Mouse (Mus musculus) CH12.LX (cell line): ENCODE measurements around the gene Cnpy1. TPM values are rescaled to one million over a fixed set of nuclear protein-coding genes. Genes with fewer than 3 reads are reported as not detected.

ENCODE experiments used
- DNase-seq: peaks from one replicate; pipeline ENCODE4 v3.0.0-alpha.2; 2013; ENCODE audit errors: extremely low read depth
- H3K27ac ChIP-seq: 2 replicates; pipeline ENCODE4 v1.5.1; 2012; ENCODE audit warnings: low read depth, mild to moderate bottlenecking, control low read depth, moderate library complexity; ENCODE audit not compliant: insufficient read depth
- H3K27me3 ChIP-seq: replicated peaks from 2 replicates; pipeline ENCODE3; 2012; ENCODE audit warnings: inconsistent platforms
- H3K36me3 ChIP-seq, 2 experiments: replicated peaks in 1 of 2; 2 replicates each; pipeline versions ENCODE3 to v1.6.1; 2012; ENCODE audit warnings: inconsistent platforms in 1 of 2, low read length in 1 of 2, mild to moderate bottlenecking in 1 of 2, mixed read lengths in 1 of 2, moderate library complexity in 1 of 2; ENCODE audit not compliant: control insufficient read depth in 1 of 2, insufficient read depth in 1 of 2
- H3K4me1 ChIP-seq, 2 experiments: 2 replicates each; pipeline ENCODE4 v1.6.1; 2012; ENCODE audit warnings: inconsistent platforms in 1 of 2, moderate library complexity in 1 of 2; ENCODE audit not compliant: insufficient read depth in 2 of 2, control insufficient read depth in 1 of 2
- H3K4me2 ChIP-seq: 2 replicates; pipeline ENCODE4 v1.6.1; 2012; ENCODE audit warnings: low read depth, mild to moderate bottlenecking, control low read depth; ENCODE audit not compliant: poor library complexity, insufficient read depth, severe bottlenecking
- H3K4me3 ChIP-seq, 3 experiments: fragments of 150-350 bp in 1 of 3; sonication (generic) in 1 of 3; replicated peaks in 1 of 3; 2 replicates each; pipeline versions ENCODE3 to v1.5.1; 2011 to 2012; ENCODE audit warnings: low read depth in 2 of 3, low read length in 2 of 3, mild to moderate bottlenecking in 2 of 3, moderate library complexity in 2 of 3, control low read depth in 1 of 3, improper control_type of control experiment in 1 of 3, inconsistent platforms in 1 of 3, mixed read lengths in 1 of 3; ENCODE audit not compliant: poor library complexity in 1 of 3
- H3K79me2 ChIP-seq: replicated peaks from 2 replicates; pipeline ENCODE4 v1.6.1; 2012; ENCODE audit warnings: mild to moderate bottlenecking, moderate library complexity; ENCODE audit not compliant: control insufficient read depth, poor library complexity, insufficient read depth, severe bottlenecking; ENCODE audit errors: extremely low read depth
- H3K9ac ChIP-seq: 2 replicates; pipeline ENCODE4 v1.6.1; 2012; ENCODE audit warnings: low read depth, mild to moderate bottlenecking, control low read depth, moderate library complexity; ENCODE audit not compliant: insufficient read depth
- H3K9me3 ChIP-seq: replicated peaks from 2 replicates; pipeline ENCODE3; 2012; ENCODE audit warnings: low read length, inconsistent platforms, mixed read lengths
- CHD1 ChIP-seq: IDR thresholded peaks from 2 replicates; pipeline ENCODE4 v1.6.1; 2012; ENCODE audit warnings: low read depth, low read length, improper control_type of control experiment, inconsistent platforms
- CTCF ChIP-seq, 2 experiments: IDR thresholded peaks in 1 of 2; conservative IDR thresholded peaks in 1 of 2; 2 replicates each; pipeline ENCODE4 v1.5.1; 2011 to 2012; ENCODE audit warnings: low read depth in 2 of 2, low read length in 2 of 2, improper control_type of control experiment in 1 of 2, inconsistent platforms in 1 of 2, mild to moderate bottlenecking in 1 of 2, moderate library complexity in 1 of 2
- E2F4 ChIP-seq: IDR thresholded peaks from 2 replicates; pipeline ENCODE4 v1.6.1; 2011; ENCODE audit warnings: low read depth, low read length, improper control_type of control experiment; ENCODE audit not compliant: insufficient replicate concordance
- ETS1 ChIP-seq: conservative IDR thresholded peaks from 2 replicates; pipeline ENCODE4 v1.6.1; 2012; ENCODE audit warnings: low read depth, mild to moderate bottlenecking, inconsistent platforms, low read length, improper control_type of control experiment, moderate library complexity
- IRF4 ChIP-seq: IDR thresholded peaks from 2 replicates; pipeline ENCODE4 v1.6.1; 2014; ENCODE audit warnings: low read depth, mild to moderate bottlenecking, inconsistent platforms, low read length, improper control_type of control experiment
- KAT2A ChIP-seq: IDR thresholded peaks from 2 replicates; pipeline ENCODE4 v1.6.1; 2012; ENCODE audit warnings: low read length, improper control_type of control experiment, inconsistent platforms; ENCODE audit not compliant: insufficient replicate concordance
- MAZ ChIP-seq: IDR thresholded peaks from 2 replicates; pipeline ENCODE4 v1.6.1; 2012; ENCODE audit warnings: low read depth, mild to moderate bottlenecking, inconsistent platforms, low read length, improper control_type of control experiment, moderate library complexity
- MXI1 ChIP-seq: IDR thresholded peaks from 2 replicates; pipeline ENCODE4 v1.6.1; 2011; ENCODE audit warnings: mild to moderate bottlenecking, low read depth, low read length, improper control_type of control experiment
- POLR2A ChIP-seq: IDR thresholded peaks from 2 replicates; pipeline ENCODE4 v1.6.1; 2011; ENCODE audit warnings: low read depth, mild to moderate bottlenecking, improper control_type of control experiment, low read length
- POLR2AphosphoS2 ChIP-seq: IDR thresholded peaks from 2 replicates; pipeline ENCODE4 v1.6.1; 2011; ENCODE audit warnings: low read depth, low read length, improper control_type of control experiment
- RAD21 ChIP-seq: IDR thresholded peaks from 2 replicates; pipeline ENCODE4 v1.6.1; 2011; ENCODE audit warnings: low read depth, mild to moderate bottlenecking, low read length, improper control_type of control experiment, moderate library complexity
- RCOR1 ChIP-seq: conservative IDR thresholded peaks from 2 replicates; pipeline ENCODE4 v1.6.1; 2012; ENCODE audit warnings: low read depth, mild to moderate bottlenecking, inconsistent platforms, low read length, improper control_type of control experiment
- SIN3A ChIP-seq: IDR thresholded peaks from 2 replicates; pipeline ENCODE4 v1.6.1; 2012; ENCODE audit warnings: low read length, improper control_type of control experiment, inconsistent platforms
- USF2 ChIP-seq: conservative IDR thresholded peaks from 2 replicates; pipeline ENCODE4 v1.6.1; 2011; ENCODE audit warnings: low read depth, low read length, improper control_type of control experiment
- ZMIZ1 ChIP-seq: IDR thresholded peaks from 2 replicates; pipeline ENCODE4 v1.6.1; 2012; ENCODE audit warnings: low read depth, mild to moderate bottlenecking, inconsistent platforms, low read length, improper control_type of control experiment
- dilution Hi-C: fragments of 300-500 bp; cut with MboI; formaldehyde crosslinking; loops from 2 replicates; pipeline ENCODE4 v1.14.3; 2020; ENCODE audit warnings: low sequenced_read_pairs; ENCODE audit not compliant: extremely low pct_unique_long_range_greater_than_20kb, extremely low pct_ligation_motif_present
- in situ Hi-C: fragments of 300-500 bp; cut with MboI; formaldehyde crosslinking; loops from 3 replicates; pipeline ENCODE4 v1.14.3; 2019; ENCODE audit warnings: low sequenced_read_pairs, low pct_ligation_motif_present, low pct_unique_long_range_greater_than_20kb, mixed read lengths
- polyA plus RNA-seq: library from polyadenylated mRNA; unstranded; fragments of >175 nt; gene quantifications from 2 replicates; pipeline ENCODE4 v1.2.1, GENCODE M21; 2012; ENCODE audit warnings: low read depth; ENCODE audit not compliant: insufficient read length
- total RNA-seq, 2 experiments: library from RNA; depleted of rRNA; stranded (reverse); fragments of 300-350 nt in 1 of 2; fragments of >200 nt in 1 of 2; gene quantifications; 2 replicates each; pipeline ENCODE4 v1.2.3; 2012 to 2014

Gene Cnpy1
- total and polyA plus RNA-seq, 3 experiments = 0.11 to 0.26 TPM; not detected in 1

GRCm38 (mm10) chr5:28168253-28169165 is 77.1 kb downstream of the Cnpy1 start (continued):
- TF ChIP-seq KAT2A (no peak), ETS1 (no peak), CTCF (conservative IDR thresholded peaks at IDR 0.05 in 1 of 2, IDR thresholded peaks at IDR 0.05 in 1 of 2; ENCODE audit: low read depth in 2 of 2, low read length in 2 of 2) (no peak), MAZ (no peak)
- TF ChIP-seq, all 38 proteins: peak for 0

GRCm38 (mm10) chr5:28167611-28168252 is 77.9 kb downstream of the Cnpy1 start:
- dilution Hi-C loops = no loop called here
- Histone ChIP-seq H3K79me2 (no peaks in the 10 kb centered on the region), H3K4me3 (no peak overlapping the region), H3K4me1 (no peaks in the 10 kb centered on the region), H3K9ac (no peak overlapping the region), H3K36me3 (no peaks in the 10 kb centered on the region), H3K4me2 (no peak overlapping the region), H3K27me3 (peaks cover 8% of the 10 kb centered on the region), H3K27ac (no peak overlapping the region), H3K9me3 (peaks cover 33% of the 10 kb centered on the region)
- in situ Hi-C loops = no loop called here
- no peak for DNase-seq
- TF ChIP-seq USF2 (no peak), ETS1 (no peak), E2F4 (no peak), SIN3A (no peak), POLR2A (no peak), MXI1 (no peak), CHD1 (no peak), RCOR1 (no peak), POLR2AphosphoS2 (no peak), ZMIZ1 (no peak), IRF4 (no peak), RAD21 (no peak)
